Mouse (Mus musculus) urinary bladder, postnatal 4 days (tissue): ENCODE measurements around the gene Fbxl17.

Source experiments
- DNase-seq, 2 experiments: peaks; one replicate each; pipeline ENCODE4 v3.0.0; 2021 to 2022; ENCODE audit warnings: low spot score in 2 of 2

Gene Fbxl17

DNA sequence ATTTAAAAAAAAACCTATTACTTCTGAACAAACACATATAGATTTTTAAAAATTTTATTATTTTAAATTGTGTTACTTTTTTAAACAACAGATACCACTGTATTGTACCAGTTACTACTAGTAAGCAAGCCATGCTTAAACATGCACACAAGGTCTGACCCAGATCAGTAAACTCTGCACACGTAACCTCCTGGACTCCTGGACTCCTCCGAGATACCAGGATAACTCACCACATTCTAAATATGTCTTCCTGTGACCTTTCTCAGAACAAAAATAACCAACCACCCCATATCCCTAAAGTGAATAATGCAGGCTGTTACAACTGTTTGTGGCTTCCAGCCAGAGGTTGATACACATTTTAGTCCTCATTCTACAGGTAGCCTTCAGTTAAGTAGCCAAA, 170.9 kb downstream of the Fbxl17 start:
- no peak for DNase-seq

DNA sequence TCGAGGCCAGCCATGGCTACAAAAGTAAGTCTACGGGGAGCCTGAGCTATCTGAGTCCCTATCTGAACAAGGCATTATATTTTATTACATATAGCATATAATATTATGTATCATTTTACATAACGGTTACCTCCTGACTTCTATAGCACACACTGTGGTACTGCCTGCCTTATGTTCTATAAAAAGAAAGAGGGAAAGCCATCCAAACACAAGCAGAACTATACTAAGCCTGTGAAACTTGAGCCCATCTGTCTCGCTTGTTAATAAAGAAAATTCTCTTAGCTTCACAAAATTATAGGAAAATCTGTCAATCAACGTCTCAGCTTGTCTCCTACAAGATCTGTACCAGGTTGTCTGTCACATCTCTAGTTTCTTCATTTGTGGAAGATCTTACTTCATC, 173.6 kb downstream of the Fbxl17 start:
- DNase-seq = no peak

GRCm38 (mm10) chr17:63324672-63325071, 175.1 kb downstream of the Fbxl17 start:
- DNase-seq = no peak

GRCm38 (mm10) chr17:63324039-63324438, 175.8 kb downstream of the Fbxl17 start:
- DNase-seq = no peak

- DNase-seq = no peak
These were observed 177.0 kb downstream of the Fbxl17 start for GRCm38 (mm10) chr17:63322846-63323245.

- no peak for DNase-seq
These were observed 178.5 kb downstream of the Fbxl17 start for GRCm38 (mm10) chr17:63321290-63321689.

DNA sequence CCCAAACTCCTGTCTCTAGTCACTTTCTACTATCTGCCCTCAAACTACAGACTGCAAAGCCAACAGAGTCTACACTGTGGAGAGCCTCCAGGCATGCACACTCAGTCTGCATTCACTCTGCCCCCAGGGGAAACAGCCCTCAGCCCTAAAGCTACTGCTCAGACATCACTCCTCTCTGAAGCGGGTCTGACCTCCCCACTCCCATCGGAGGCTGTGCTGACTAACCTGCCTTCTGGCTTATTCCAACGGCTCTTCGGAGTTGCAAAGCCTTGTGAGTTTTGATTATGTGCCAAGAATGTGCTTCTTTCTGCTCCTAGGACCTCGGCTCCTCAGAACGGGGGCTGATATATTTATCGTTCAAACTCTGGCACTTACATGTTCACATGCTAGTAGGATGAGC, 182.3 kb downstream of the Fbxl17 start:
- DNase-seq = no peak

DNA sequence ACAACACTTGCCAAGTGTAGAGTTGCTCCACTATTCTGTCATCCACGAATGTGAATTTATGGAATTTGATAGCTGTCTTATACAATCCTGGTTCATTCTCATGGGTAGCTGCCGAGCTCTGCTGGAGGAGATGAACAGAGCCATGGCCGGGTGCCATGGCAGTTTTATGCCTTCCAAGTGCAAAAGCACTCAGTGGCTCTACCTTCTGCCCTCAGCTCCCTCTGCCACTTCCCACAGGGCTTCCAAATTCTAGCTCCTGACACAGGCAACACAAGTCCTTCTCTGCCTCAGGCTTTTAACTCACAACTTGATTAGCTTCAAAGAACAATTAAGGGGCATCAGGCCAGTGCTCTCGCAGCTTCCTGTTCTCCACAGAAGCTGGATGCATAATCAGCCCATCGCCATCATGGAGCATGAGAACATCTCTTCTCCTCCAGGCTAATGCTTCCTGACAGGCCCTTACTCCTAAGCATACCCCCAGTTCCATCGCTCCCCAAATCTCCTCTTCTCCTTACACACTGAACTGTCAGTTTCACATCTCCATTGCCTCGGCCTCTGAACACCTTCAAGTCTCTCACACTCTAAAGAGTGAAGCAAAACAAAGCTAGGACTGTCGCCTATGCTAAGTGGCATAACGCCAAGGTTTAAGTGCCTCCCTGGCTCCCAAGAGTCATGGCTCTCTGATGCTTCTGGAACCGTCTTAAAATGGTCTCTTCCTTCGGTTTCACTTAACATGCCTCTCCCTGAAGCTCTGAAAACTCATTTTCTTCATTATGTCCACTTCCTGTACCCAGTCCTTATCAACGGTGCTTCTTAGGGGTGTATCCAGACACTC, 184.0 kb downstream of the Fbxl17 start:
- no peak for DNase-seq

GRCm38 (mm10) chr17:63312804-63313203, 187.0 kb downstream of the Fbxl17 start:
- no peak for DNase-seq

DNA sequence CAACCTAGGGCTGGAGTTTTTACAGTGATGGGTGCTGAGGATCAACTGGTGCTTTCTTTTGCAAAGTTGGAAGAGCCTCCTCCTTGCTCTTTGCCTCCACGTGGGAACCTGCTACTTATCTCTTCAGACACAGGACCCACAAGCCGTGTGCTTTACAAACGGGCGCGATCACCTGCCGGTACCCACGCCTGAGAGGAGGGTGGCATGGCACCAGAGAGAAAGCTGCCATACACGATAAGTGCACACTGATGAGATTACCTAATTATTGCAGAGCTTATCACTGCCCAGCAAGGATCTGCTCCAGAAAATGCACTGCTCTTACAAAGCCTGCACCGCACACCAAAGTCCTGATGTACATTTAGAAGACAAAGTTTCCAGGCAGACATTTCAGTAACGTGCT, 187.5 kb downstream of the Fbxl17 start:
- DNase-seq = no peak

DNA sequence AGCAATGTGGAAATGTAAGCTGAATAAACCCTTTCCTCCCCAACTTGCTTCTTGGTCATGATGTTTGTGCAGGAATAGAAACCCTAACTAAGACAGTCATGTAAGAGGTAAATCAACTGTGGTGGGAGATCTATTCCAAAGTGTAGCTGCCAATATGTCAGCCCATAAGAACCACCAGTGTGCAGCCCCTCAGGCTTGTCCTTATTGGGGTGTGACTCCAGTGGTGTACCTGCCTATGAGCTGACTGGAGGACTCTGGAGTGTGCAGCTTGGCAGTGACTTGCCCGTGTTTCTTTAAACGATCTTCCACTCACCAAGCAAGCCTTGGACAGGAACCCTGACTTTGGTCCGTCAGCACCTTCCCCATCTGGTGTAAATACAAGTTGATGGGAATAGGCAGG, 188.2 kb downstream of the Fbxl17 start:
- DNase-seq = no peak

DNA sequence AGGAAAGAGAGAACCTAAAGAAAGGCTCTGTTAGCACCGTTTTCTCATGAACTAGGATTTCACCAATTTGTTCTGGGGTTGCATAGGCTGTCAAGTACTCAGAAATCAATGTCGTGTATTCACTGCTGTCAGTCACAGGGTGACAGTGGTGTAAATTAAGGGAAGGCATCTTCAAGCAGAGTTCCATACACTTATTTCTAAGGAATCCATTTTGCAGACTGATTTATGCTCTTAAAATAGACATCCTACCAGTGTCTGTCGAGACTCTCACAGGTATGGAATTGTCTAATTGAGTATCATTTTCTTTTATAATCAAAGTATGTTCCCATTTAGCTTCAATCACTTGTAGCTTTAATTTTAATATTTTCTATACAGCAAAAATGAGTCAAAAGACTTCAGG, 189.8 kb downstream of the Fbxl17 start:
- no peak for DNase-seq

DNA sequence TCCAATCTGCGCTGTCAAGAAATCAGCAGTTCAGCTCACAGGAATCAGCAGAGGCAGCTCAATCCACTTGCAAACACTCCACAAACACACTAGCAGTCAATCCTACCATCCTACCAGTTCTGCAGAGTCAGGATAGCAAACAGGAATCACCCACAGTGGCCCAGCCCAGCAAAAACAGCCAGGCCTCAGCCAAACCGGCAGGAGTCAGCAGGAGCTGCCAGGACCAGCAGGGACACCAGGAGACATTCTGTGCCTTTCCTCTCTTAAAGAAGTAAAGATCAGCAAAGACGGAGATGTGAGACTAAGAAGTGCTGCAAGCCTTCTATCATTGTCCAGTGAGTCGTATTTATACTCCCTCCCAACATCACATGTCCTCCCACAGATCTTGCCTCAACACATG, 196.0 kb downstream of the Fbxl17 start:
- DNase-seq = no peak

GRCm38 (mm10) chr17:63301822-63302393, 197.9 kb downstream of the Fbxl17 start:
- no peak for DNase-seq

DNA sequence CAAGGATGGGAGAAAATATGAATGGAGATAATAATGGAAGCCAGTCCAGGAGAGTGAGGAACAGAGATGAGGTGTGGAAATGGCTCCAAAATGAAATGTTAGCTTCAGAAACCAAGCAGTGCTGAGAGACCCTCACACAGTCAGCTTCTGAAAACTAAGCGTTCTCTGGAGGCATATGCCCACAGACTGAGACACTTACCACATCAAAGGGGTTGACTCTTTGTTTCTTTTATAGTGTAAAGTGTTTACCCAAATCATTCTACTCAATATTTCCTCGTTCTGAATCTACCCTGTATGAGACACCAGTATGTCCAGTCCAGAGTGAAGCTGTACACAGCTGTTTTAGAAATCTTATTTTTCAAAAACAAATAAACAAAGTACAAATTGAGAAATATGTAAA, 204.3 kb downstream of the Fbxl17 start:
- DNase-seq = no peak

GRCm38 (mm10) chr17:63294961-63295360, 204.9 kb downstream of the Fbxl17 start:
- no peak for DNase-seq

DNA sequence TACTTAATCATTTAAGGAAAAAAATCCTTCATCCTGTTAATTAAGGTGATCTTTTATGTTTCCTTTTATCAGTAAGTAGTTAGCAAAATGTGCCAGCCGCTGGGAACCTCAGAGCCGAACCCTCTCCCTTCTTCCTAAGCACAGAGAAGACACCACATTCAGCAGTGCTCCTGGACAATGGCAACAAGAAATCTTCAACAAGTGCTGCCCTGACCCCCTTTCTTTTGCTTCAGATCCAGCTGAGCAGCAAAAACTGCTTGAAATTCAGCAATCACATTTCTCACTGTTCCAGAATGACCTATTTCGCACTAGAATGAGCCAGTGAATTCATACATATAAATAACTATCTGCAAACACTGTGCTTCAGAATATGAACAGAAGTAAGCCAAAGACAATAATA, 205.8 kb downstream of the Fbxl17 start:
- DNase-seq = no peak

DNA sequence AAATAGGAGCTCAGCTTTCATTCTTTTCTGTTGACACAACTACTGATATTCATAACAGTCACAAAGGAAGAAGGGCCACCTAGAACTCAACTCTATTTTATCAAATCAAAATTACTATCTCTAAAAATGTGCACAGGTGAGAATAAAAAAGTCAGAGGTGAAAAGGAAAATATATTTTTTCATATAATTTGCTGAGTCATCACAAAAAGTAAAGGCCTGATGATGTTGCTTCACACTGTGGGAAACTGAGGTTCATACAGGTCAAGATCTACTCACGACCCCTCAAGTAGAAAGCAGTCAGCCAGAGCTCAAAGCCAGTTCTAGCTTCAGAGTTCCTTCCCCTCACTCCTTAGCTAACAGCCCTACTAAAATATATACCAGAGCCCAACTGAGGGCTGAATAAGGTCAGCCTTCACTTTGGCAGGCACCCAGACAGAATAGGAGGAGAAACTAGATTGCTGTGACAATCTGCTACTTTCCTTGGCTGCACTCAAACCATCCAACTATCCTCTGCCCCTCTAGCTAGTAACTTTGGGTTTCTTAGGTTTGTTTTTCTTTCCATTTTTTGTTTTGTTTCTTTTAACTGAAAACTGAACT, 210.4 kb downstream of the Fbxl17 start:
- DNase-seq = no peak

GRCm38 (mm10) chr17:63288850-63289249, 211.0 kb downstream of the Fbxl17 start:
- no peak for DNase-seq

- DNase-seq = peak in 1 of 2 experiments; percentile 32
These were observed 212.4 kb downstream of the Fbxl17 start for GRCm38 (mm10) chr17:63287413-63287812.

DNA sequence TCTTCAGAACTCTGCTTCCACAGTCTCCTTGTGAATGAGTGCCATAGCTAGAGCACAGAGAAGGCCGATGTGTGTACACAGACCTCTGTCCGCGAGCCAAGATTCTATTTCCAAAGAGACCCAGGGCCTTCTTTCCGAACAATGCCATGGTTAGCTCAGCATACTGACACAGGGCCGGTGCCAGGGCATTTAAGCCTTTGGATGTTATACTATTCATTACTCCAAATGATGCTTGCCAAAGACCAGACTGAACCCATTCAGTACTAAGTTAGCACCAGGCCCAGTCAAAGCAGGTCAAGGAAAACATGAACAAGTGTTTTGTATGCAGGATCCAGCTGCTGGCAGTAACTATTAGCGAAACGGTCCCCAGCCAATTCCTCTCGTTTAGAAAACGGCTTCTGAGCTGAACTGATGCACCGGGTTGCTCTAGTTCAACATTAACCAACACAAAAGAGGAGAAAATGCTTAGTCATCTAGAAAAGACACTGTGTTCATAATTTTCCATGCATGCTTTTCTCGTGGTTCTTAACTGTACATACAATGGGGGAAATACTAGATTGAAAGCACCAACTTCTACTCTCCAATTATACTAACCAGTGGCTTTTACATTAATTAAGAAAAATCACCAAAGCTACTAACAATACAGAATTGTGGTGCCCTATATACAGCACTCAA, 214.4 kb downstream of the Fbxl17 start:
- no peak for DNase-seq

DNA sequence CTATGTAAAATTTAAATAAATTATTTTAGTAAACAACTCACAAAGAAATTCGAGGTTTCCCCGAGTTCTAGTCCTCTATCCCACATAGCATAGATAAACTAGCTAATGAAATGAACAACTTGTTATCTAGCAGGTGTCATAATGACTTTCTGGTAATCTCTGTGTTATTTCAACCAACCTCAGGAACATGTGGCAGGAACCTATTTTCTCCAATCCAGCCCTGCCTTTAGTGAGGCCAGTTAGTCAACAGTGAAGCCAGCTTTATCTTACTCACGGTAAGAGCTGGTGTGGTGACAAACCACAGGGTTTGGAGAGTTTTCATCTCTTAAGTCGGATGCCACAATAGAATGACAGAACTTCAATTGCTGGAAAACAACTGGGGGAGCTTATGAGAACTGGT, 215.7 kb downstream of the Fbxl17 start:
- DNase-seq = no peak

GRCm38 (mm10) chr17:63282004-63282403, 217.8 kb downstream of the Fbxl17 start:
- DNase-seq = no peak
